Mouse (Mus musculus): Measurements from ENCODE around the gene Tmco1. TPM values are rescaled to one million over a fixed set of nuclear protein-coding genes. Genes with fewer than 3 reads are reported as not detected.

The Tmco1 gene
- polyA plus RNA-seq, 1 experiment from 2014 or later: 91.8 TPM

DNA sequence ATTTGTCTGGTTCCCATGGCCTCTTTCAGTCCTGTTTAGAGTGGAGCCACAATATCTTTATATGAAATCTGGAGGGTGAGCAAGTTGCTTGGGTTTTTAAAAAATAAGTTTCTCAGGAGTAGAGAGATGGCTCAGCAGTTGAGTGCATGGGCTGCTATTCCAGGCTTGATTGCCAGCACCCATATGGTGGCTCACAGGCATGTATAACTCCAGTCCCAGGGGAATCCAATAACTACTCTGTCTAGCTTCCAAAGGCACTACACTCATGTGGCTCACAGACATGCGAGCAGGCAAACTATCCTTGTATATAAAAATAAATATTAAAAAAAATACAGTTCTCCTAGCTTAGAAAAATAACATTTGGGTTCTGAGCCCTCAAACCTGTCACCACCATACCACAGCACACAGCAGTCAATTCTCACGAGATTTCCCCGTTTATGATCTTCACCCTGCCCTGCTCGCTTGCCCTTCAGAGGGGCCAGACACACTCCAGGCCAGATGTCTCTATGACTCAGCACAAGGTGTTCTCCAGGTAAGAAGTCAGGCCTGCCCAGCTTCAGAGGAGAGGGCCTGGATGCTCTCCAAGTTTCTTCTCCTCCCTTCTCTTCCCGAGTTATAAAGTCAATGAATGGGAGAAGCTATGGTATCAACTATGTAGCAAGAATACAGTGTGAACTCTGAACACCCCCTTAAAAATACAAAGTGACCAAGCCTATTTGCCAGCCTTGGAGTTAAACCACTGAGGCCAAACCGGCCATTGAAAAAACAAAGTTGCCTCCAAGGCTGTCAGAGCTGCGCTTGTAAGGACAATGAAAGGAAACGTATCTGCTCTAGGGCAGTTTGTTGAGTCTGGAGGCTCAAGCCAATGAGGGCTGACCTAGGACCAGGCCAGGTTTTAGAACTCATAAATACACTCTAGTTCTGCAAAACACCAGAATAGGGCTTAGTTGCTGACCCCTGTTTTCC lies 73.2 kb downstream of the Tmco1 start:
- no peaks in the 10 kb centered on the region; the same call in 1 of the 2 replicates for H3K27me3 ChIP-seq (ENCODE audit: control insufficient read depth, insufficient read depth, low read length)
- ATAC-seq (replicated peaks; ENCODE audit: insufficient number of reproducible peaks, low FRiP score, low TSS enrichment, low read depth) (no peak), DNase-seq (ENCODE audit: low spot score) (no peak)
- H3K27ac ChIP-seq (replicated peaks; ENCODE audit: low read depth, low read length): no peak overlapping the region
- H3K4me1 ChIP-seq (ENCODE audit: control insufficient read depth, insufficient read depth, low read length): no peaks in the 10 kb centered on the region
- no peak overlapping the region for H3K4me3 ChIP-seq (ENCODE audit: low read depth, low read length)
- H3K9me3 ChIP-seq (replicated peaks; ENCODE audit: control insufficient read depth, low read length): no peaks in the 10 kb centered on the region
- no peak overlapping the region for H3K4me2 ChIP-seq (ENCODE audit: low read depth, low read length)
- no peak overlapping the region for H3K9ac ChIP-seq (replicated peaks; ENCODE audit: low read length)
- 80% methylated on average over 8 of the region's 8 CpGs for WGBS
- H3K36me3 ChIP-seq (replicated peaks; ENCODE audit: control insufficient read depth, insufficient read depth, low read depth, low read length): no peaks in the 10 kb centered on the region

DNA sequence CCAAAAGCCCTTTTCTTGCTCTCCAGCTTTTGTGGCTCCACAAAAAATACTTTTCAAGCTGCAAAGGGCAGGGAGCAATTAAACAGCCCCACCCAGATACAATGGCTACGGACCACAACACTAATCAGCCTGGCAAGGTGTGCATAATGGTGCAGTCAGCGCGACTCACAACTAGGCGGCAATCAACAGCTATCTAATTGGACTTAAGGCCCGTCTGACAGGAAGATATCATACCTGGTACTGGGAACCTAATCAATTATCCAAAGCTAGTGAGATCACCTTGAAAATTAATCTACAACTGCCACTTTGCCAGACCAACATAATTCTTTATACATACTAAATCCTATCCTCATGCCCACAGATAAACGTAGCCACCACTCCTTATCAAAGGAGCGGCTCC lies 74.1 kb downstream of the Tmco1 start:
- Histone ChIP-seq H3K4me2 (ENCODE audit: low read depth, low read length) (no peak overlapping the region), H3K36me3 (replicated peaks; ENCODE audit: control insufficient read depth, insufficient read depth, low read depth, low read length) (no peaks in the 10 kb centered on the region), H3K9ac (replicated peaks; ENCODE audit: low read length) (no peak overlapping the region), H3K27ac (replicated peaks; ENCODE audit: low read depth, low read length) (no peak overlapping the region), H3K27me3 (ENCODE audit: control insufficient read depth, insufficient read depth, low read length) (no peaks in the 10 kb centered on the region; the same call in 1 of the 2 replicates), H3K9me3 (replicated peaks; ENCODE audit: control insufficient read depth, low read length) (no peaks in the 10 kb centered on the region), H3K4me3 (ENCODE audit: low read depth, low read length) (no peak overlapping the region), H3K4me1 (ENCODE audit: control insufficient read depth, insufficient read depth, low read length) (no peaks in the 10 kb centered on the region)
- ATAC-seq (replicated peaks; ENCODE audit: insufficient number of reproducible peaks, low FRiP score, low TSS enrichment, low read depth) (no peak), DNase-seq (ENCODE audit: low spot score) (no peak)
- 87% methylated on average over 7 of the region's 7 CpGs for WGBS

DNA sequence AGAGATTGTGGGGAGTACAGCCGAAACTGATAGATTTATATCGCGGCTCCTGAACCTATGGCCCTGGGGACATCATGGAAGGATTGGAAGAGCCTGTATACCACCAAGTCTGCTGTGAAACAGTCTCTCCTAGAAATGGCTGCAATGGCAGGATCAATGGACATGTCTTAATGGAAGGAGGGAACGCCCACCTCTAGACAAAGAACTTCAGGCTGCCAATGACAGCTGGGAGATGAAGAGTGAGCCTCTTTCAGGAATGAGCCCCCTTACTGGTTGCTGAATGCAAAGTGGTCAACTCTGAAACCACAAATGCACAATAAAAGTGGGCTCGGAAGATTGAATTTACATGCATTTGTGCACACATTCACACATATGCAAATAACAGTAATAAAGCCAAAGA lies 74.6 kb downstream of the Tmco1 start:
- H3K9ac ChIP-seq (replicated peaks; ENCODE audit: low read length): no peak overlapping the region
- WGBS: 84% methylated on average over 5 of the region's 5 CpGs
- no peak overlapping the region for H3K4me2 ChIP-seq (ENCODE audit: low read depth, low read length)
- no peaks in the 10 kb centered on the region for H3K9me3 ChIP-seq (replicated peaks; ENCODE audit: control insufficient read depth, low read length)
- H3K27me3 ChIP-seq (ENCODE audit: control insufficient read depth, insufficient read depth, low read length): no peaks in the 10 kb centered on the region; the same call in 1 of the 2 replicates
- DNase-seq (ENCODE audit: low spot score): no peak
- H3K27ac ChIP-seq (replicated peaks; ENCODE audit: low read depth, low read length): no peak overlapping the region
- H3K4me3 ChIP-seq (ENCODE audit: low read depth, low read length): no peak overlapping the region
- no peaks in the 10 kb centered on the region for H3K36me3 ChIP-seq (replicated peaks; ENCODE audit: control insufficient read depth, insufficient read depth, low read depth, low read length)
- H3K4me1 ChIP-seq (ENCODE audit: control insufficient read depth, insufficient read depth, low read length): no peaks in the 10 kb centered on the region
- ATAC-seq (replicated peaks; ENCODE audit: insufficient number of reproducible peaks, low FRiP score, low TSS enrichment, low read depth): no peak

DNA sequence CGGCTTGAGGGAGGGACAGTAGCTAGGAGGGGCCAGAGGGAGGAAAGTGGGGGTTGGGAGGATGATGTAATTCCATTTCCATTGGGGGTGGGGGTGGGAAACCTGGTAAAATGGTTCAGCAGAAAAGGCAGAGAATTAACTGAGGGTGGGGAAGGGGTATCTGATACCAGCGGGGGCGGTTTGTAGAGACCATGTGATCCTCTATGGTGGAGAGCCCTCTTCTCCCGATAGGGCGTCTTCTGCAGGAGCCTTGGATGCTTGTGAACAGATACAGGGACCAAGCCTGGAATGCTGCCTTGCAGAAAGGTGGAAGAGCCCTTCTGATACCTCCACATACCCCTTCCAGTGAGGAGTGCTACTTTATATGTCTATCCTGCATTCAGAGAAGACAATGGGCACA lies 75.0 kb downstream of the Tmco1 start:
- H3K9me3 ChIP-seq (replicated peaks; ENCODE audit: control insufficient read depth, low read length): no peaks in the 10 kb centered on the region
- no peak overlapping the region for H3K27ac ChIP-seq (replicated peaks; ENCODE audit: low read depth, low read length)
- no peak for DNase-seq (ENCODE audit: low spot score)
- no peak overlapping the region for H3K9ac ChIP-seq (replicated peaks; ENCODE audit: low read length)
- no peaks in the 10 kb centered on the region for H3K4me1 ChIP-seq (ENCODE audit: control insufficient read depth, insufficient read depth, low read length)
- ATAC-seq (replicated peaks; ENCODE audit: insufficient number of reproducible peaks, low FRiP score, low TSS enrichment, low read depth): no peak
- H3K4me2 ChIP-seq (ENCODE audit: low read depth, low read length): no peak overlapping the region
- WGBS: 81% methylated on average over 5 of the region's 5 CpGs
- H3K36me3 ChIP-seq (replicated peaks; ENCODE audit: control insufficient read depth, insufficient read depth, low read depth, low read length): no peaks in the 10 kb centered on the region
- no peaks in the 10 kb centered on the region; the same call in 1 of the 2 replicates for H3K27me3 ChIP-seq (ENCODE audit: control insufficient read depth, insufficient read depth, low read length)
- H3K4me3 ChIP-seq (ENCODE audit: low read depth, low read length): no peak overlapping the region

Small RNAs within 50 kb of the gene (microRNA-seq; reads per million reads assigned to microRNA genes)
- 13.2 reads per million, percentile 16 among the genes with 10 or more reads in this experiment for gene Gm25911 (ENCODE audit: borderline number of aligned reads)
- gene Mir6347 (ENCODE audit: borderline number of aligned reads): not detected

Other genes starting within 250 kb of the Tmco1 start
- 108 and 120 TPM in 2 replicates for gene Uck2, start 23.1 kb upstream of the Tmco1 start, polyA plus RNA-seq (2014; fragmentation: Nextera tagmentation; extraction: Ambion mirVana)
- gene Aldh9a1, start 41.6 kb downstream of the Tmco1 start, polyA plus RNA-seq (2014; fragmentation: Nextera tagmentation; extraction: Ambion mirVana): 46.3 and 46.7 TPM in 2 replicates
- 49.5 and 61.3 TPM in 2 replicates for gene Mgst3, start 85.5 kb downstream of the Tmco1 start, polyA plus RNA-seq (2014; fragmentation: Nextera tagmentation; extraction: Ambion mirVana)
- gene Lrrc52, start 158.4 kb downstream of the Tmco1 start, polyA plus RNA-seq (2014; fragmentation: Nextera tagmentation; extraction: Ambion mirVana): 0.25 TPM in 1 of 2 replicates, not detected in the other